In genomic region chr5:99975061-99975460, GRCm38 (mm10) we compare ENCODE assay signal across 10 mouse cellular contexts. TPM values are rescaled to one million over a fixed set of nuclear protein-coding genes. Genes with fewer than 3 reads are reported as not detected.
DNase-seq lines count a peak whose midpoint lies in the region; ATAC-seq and TF ChIP-seq lines count a peak whose summit lies in the region.
"Had no signal": no experiment of that assay in that cellular context is flagged by ENCODE, and none has a peak within 500 bp of the region (broad histone marks: within the 10 kb centered on the region; RNA-seq: fewer than 3 reads in every experiment).

No protein-coding gene starts in this region.

- TF ChIP-seq CTCF in CH12.LX (conservative IDR thresholded peaks at IDR 0.05 in 1 of 2, IDR thresholded peaks at IDR 0.05 in 1 of 2; ENCODE audit: low read depth in 2 of 2, low read length in 2 of 2): no peak

- no peak for ATAC-seq in forebrain, embryonic 13.5 days
- no peak for ATAC-seq in limb, embryonic 15.5 days (ENCODE audit: insufficient number of reproducible peaks, low FRiP score, low TSS enrichment, low read depth)

- peak overlapping the region; percentile 31 for H3K4me3 ChIP-seq in heart, embryonic 10.5 days
- H3K4me3 ChIP-seq in CH12.LX (replicated peaks in 1 of 3; ENCODE audit: low read depth in 2 of 3, low read length in 2 of 3, poor library complexity in 1 of 3): peak overlapping the region in 2 of 3 experiments; percentile 15 to 23
- peak overlapping the region; percentile 19 for H3K4me3 ChIP-seq in forebrain, embryonic 13.5 days
- no peak overlapping the region for H3K4me3 ChIP-seq in limb, embryonic 15.5 days

- no peaks in the 10 kb centered on the region for H3K9me3 ChIP-seq in heart, embryonic 10.5 days
- H3K9me3 ChIP-seq in CH12.LX (replicated peaks; ENCODE audit: low read length): no peaks in the 10 kb centered on the region
- no peaks in the 10 kb centered on the region for H3K9me3 ChIP-seq in forebrain, embryonic 13.5 days (replicated peaks)
- no peaks in the 10 kb centered on the region for H3K9me3 ChIP-seq in limb, embryonic 15.5 days

- H3K36me3 ChIP-seq in heart, embryonic 10.5 days: peaks cover 19% of the 10 kb centered on the region
- peaks cover 13 to 39% of the 10 kb centered on the region in 2 experiments for H3K36me3 ChIP-seq in CH12.LX (replicated peaks in 1 of 2; ENCODE audit: control insufficient read depth in 1 of 2, insufficient read depth in 1 of 2, low read length in 1 of 2)
- peaks cover 17% of the 10 kb centered on the region for H3K36me3 ChIP-seq in forebrain, embryonic 13.5 days (ENCODE audit: poor library complexity, severe bottlenecking)
- peaks cover 2% of the 10 kb centered on the region; the same call in 1 of the 2 replicates for H3K36me3 ChIP-seq in limb, embryonic 15.5 days

- H3K79me2 ChIP-seq in CH12.LX (replicated peaks; ENCODE audit: control insufficient read depth, extremely low read depth, insufficient read depth, poor library complexity, severe bottlenecking): peaks cover 73% of the 10 kb centered on the region

- TF ChIP-seq RAD21 in CH12.LX (IDR thresholded peaks at IDR 0.05; ENCODE audit: low read depth, low read length): no peak

- TF ChIP-seq POLR2A in CH12.LX (IDR thresholded peaks at IDR 0.05; ENCODE audit: low read depth, low read length): no peak

- H3K9ac ChIP-seq in CH12.LX (ENCODE audit: insufficient read depth, low read depth): peak overlapping the region; percentile 39; the same call in 1 of the 2 replicates
- no peak overlapping the region for H3K9ac ChIP-seq in forebrain, embryonic 13.5 days
- H3K9ac ChIP-seq in limb, embryonic 15.5 days: no peak overlapping the region

- in situ Hi-C loops in CH12.LX (cut with MboI; ENCODE audit: low pct_ligation_motif_present, low pct_unique_long_range_greater_than_20kb, low sequenced_read_pairs): no loop called here

- no peak overlapping the region for H3K27ac ChIP-seq in heart, embryonic 10.5 days
- no peak overlapping the region for H3K27ac ChIP-seq in CH12.LX (ENCODE audit: insufficient read depth, low read depth)
- H3K27ac ChIP-seq in forebrain, embryonic 13.5 days: no peak overlapping the region
- H3K27ac ChIP-seq in limb, embryonic 15.5 days: no peak overlapping the region

- intact Hi-C loops in heart, postnatal 25 days (cut with DNase I): loop anchor here (10.0 kb wide), 1 partner anchor 450 kb away; no protein-coding TSS in a partner anchor

- DNase-seq in heart, embryonic 10.5 days (ENCODE audit: low spot score): no peak
- DNase-seq in heart, postnatal 25 days (ENCODE audit: low spot score): no peak
- DNase-seq in CH12.LX (ENCODE audit: extremely low read depth): no peak
- no peak for DNase-seq in retina, embryonic 14.5 days (ENCODE audit: low spot score)
- DNase-seq in left cerebral cortex, adult 11 months (ENCODE audit: low spot score): no peak
- DNase-seq in kidney, adult 18-20 months: no peak
- DNase-seq: left cerebral cortex, postnatal 4 days; spleen, adult 18-20 months had no signal

- peaks cover 24% of the 10 kb centered on the region; the same call in 1 of the 2 replicates for H3K4me1 ChIP-seq in heart, embryonic 10.5 days
- peaks cover 6 to 31% of the 10 kb centered on the region in 2 experiments; a peak in 3 of 4 replicates for H3K4me1 ChIP-seq in CH12.LX (ENCODE audit: control insufficient read depth in 1 of 2, insufficient read depth in 2 of 2)
- peaks cover 48% of the 10 kb centered on the region for H3K4me1 ChIP-seq in forebrain, embryonic 13.5 days
- peaks cover 19% of the 10 kb centered on the region for H3K4me1 ChIP-seq in limb, embryonic 15.5 days

- no peaks in the 10 kb centered on the region for H3K27me3 ChIP-seq in heart, embryonic 10.5 days (ENCODE audit: insufficient read depth, poor library complexity, severe bottlenecking)
- no peaks in the 10 kb centered on the region for H3K27me3 ChIP-seq in CH12.LX (replicated peaks)
- no peaks in the 10 kb centered on the region for H3K27me3 ChIP-seq in forebrain, embryonic 13.5 days
- H3K27me3 ChIP-seq in limb, embryonic 15.5 days: no peaks in the 10 kb centered on the region

- dilution Hi-C loops in CH12.LX (cut with MboI; ENCODE audit: extremely low pct_ligation_motif_present, extremely low pct_unique_long_range_greater_than_20kb, low sequenced_read_pairs): no loop called here

- H3K4me2 ChIP-seq in CH12.LX (ENCODE audit: insufficient read depth, low read depth, poor library complexity, severe bottlenecking): peak overlapping the region; percentile 94
- peak overlapping the region; percentile 87 for H3K4me2 ChIP-seq in forebrain, embryonic 13.5 days
- H3K4me2 ChIP-seq in limb, embryonic 15.5 days: peak overlapping the region; percentile 20; the same call in 1 of the 2 replicates

- no peak for TF ChIP-seq EP300 in CH12.LX (IDR thresholded peaks at IDR 0.05; ENCODE audit: low read length)

- WGBS in heart, embryonic 10.5 days: 55% methylated on average over 4 of the region's 4 CpGs
- WGBS in forebrain, embryonic 13.5 days: 54% methylated on average over 4 of the region's 4 CpGs
- WGBS in limb, embryonic 15.5 days: 56% methylated on average over 4 of the region's 4 CpGs

TF ChIP-seq in CH12.LX, 34 proteins besides CTCF, POLR2A, EP300 and RAD21:
- no peak for TF ChIP-seq MAX (IDR thresholded peaks at IDR 0.05; ENCODE audit: low read length)
- no peak for TF ChIP-seq MEF2A (IDR thresholded peaks at IDR 0.05; ENCODE audit: borderline replicate concordance, low read depth, low read length)
- no peak for TF ChIP-seq TCF12 (IDR thresholded peaks at IDR 0.05; ENCODE audit: low read depth, low read length)
- no peak for TF ChIP-seq ETS1 (conservative IDR thresholded peaks at IDR 0.05; ENCODE audit: low read depth, low read length)
- TF ChIP-seq SIN3A (IDR thresholded peaks at IDR 0.05; ENCODE audit: low read length): no peak
- TF ChIP-seq NRF1 (IDR thresholded peaks at IDR 0.05; ENCODE audit: low read depth, low read length): no peak
- TF ChIP-seq GABPA (IDR thresholded peaks at IDR 0.05; ENCODE audit: insufficient replicate concordance, low read depth, low read length): no peak
- no peak for TF ChIP-seq NELFE (IDR thresholded peaks at IDR 0.05; ENCODE audit: low read depth, low read length)
- no peak for TF ChIP-seq PAX5 (IDR thresholded peaks at IDR 0.05; ENCODE audit: low read length)
- no peak for TF ChIP-seq MAFK (IDR thresholded peaks at IDR 0.05; ENCODE audit: insufficient replicate concordance, low read length)
- no peak for TF ChIP-seq MYC (IDR thresholded peaks at IDR 0.05; ENCODE audit: low read depth, low read length)
- no peak for TF ChIP-seq CHD2 (IDR thresholded peaks at IDR 0.05; ENCODE audit: low read length)
- no peak for TF ChIP-seq RCOR1 (conservative IDR thresholded peaks at IDR 0.05; ENCODE audit: low read depth, low read length)
- TF ChIP-seq USF2 (conservative IDR thresholded peaks at IDR 0.05; ENCODE audit: low read depth, low read length): no peak
- TF ChIP-seq ZC3H11A (IDR thresholded peaks at IDR 0.05; ENCODE audit: low read depth, low read length): no peak
- no peak for TF ChIP-seq E2F4 (IDR thresholded peaks at IDR 0.05; ENCODE audit: insufficient replicate concordance, low read depth, low read length)
- TF ChIP-seq POLR2AphosphoS2 (IDR thresholded peaks at IDR 0.05; ENCODE audit: low read depth, low read length): no peak
- no peak for TF ChIP-seq ELF1 (IDR thresholded peaks at IDR 0.05; ENCODE audit: low read depth, low read length)
- no peak for TF ChIP-seq JUN (IDR thresholded peaks at IDR 0.05; ENCODE audit: insufficient read depth, low read depth, low read length)

RNA-seq across cellular contexts. Expression of gene Hnrnpd, which starts 3.7 kb away (rescaled TPM):
- 139 and 334 TPM in 2 replicates for polyA plus RNA-seq in heart, embryonic 10.5 days (2016; fragmentation: Nextera tagmentation; extraction: Ambion mirVana)
- total RNA-seq in heart, postnatal 25 days (2021): 10 to 100 TPM; 71.1 to 80.9 TPM
- total RNA-seq in CH12.LX (2012; rRNA removed) (19.0 and 28.2 TPM in 2 replicates), CH12.LX (2014; rRNA removed) (41.3 and 52.2 TPM in 2 replicates)
- 319 and 373 TPM in 2 replicates for polyA plus RNA-seq in CH12.LX (2012; ENCODE audit: insufficient read length, low read depth)
- polyA plus RNA-seq in forebrain, embryonic 13.5 days (2015; fragmentation: Nextera tagmentation; extraction: Ambion mirVana): 119 and 189 TPM in 2 replicates
- polyA plus RNA-seq in limb, embryonic 15.5 days (2015; fragmentation: Nextera tagmentation; extraction: Ambion mirVana): 134 and 153 TPM in 2 replicates

RNA-seq across cellular contexts. Expression of gene 4930524J08Rik, which starts 3.8 kb away (rescaled TPM):
- 1.1 and 1.3 TPM in 2 replicates for polyA plus RNA-seq in heart, embryonic 10.5 days (2016; fragmentation: Nextera tagmentation; extraction: Ambion mirVana)
- under 1 TPM; 0.60 to 0.95 TPM for total RNA-seq in heart, postnatal 25 days (2021)
- 0.72 and 0.84 TPM in 2 replicates for total RNA-seq in CH12.LX (2012; rRNA removed)
- total RNA-seq in CH12.LX (2014; rRNA removed): 0.50 and 1.0 TPM in 2 replicates
- 4.5 and 5.8 TPM in 2 replicates for polyA plus RNA-seq in CH12.LX (2012; ENCODE audit: insufficient read length, low read depth)
- 3.1 and 3.4 TPM in 2 replicates for polyA plus RNA-seq in forebrain, embryonic 13.5 days (2015; fragmentation: Nextera tagmentation; extraction: Ambion mirVana)
- 1.7 and 2.2 TPM in 2 replicates for polyA plus RNA-seq in limb, embryonic 15.5 days (2015; fragmentation: Nextera tagmentation; extraction: Ambion mirVana)

Comparison
In these comparisons a context has a peak if more than half of its experiments do, and no peak if none do; other contexts are left out.
1. H3K4me2 ChIP-seq: peak in every context shown above with its lines; median percentile 94 in CH12.LX; 87 in forebrain, embryonic 13.5 days; 20 in limb, embryonic 15.5 days.